Comparison of ENCODE assay signal across 32 mouse cellular contexts in the genomic region with DNA sequence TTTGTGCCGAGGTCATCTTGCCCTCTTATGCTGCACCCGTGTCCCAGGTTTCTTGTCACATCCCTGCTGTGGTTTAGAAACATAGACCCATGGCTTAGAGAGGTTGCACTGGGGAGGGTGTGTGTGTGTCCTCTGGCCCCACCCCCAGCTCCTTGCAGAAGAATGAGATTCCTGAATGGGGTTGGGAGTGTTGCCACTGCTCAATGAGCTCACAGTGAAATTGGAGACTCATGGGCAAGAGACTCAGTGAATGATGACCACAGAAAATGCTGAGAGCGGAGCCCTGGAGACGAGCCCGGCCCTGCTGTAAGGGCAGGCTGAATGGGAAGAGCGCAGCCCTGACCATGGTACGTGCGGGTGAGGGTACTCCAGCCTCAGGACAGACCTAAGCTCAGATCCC. TPM values are rescaled to one million over a fixed set of nuclear protein-coding genes. Genes with fewer than 3 reads are reported as not detected.
DNase-seq lines count a peak whose midpoint lies in the region; ATAC-seq and TF ChIP-seq lines count a peak whose summit lies in the region.
"Had no signal": no experiment of that assay in that cellular context is flagged by ENCODE, and none has a peak within 500 bp of the region (broad histone marks: within the 10 kb centered on the region; RNA-seq: fewer than 3 reads in every experiment).

No protein-coding gene starts in this region.

- no peaks in the 10 kb centered on the region for H3K36me3 ChIP-seq in midbrain, embryonic 10.5 days
- no peaks in the 10 kb centered on the region for H3K36me3 ChIP-seq in midbrain, embryonic 15.5 days (replicated peaks)
- no peaks in the 10 kb centered on the region for H3K36me3 ChIP-seq in intestine, postnatal 0 days (ENCODE audit: control insufficient read depth, insufficient read depth)
- H3K36me3 ChIP-seq: embryonic facial prominence, embryonic 10.5 days; embryonic facial prominence, embryonic 13.5 days; forebrain, embryonic 10.5 days; heart, embryonic 12.5 days; heart, embryonic 15.5 days; hindbrain, embryonic 10.5 days; intestine, embryonic 15.5 days had no signal

- H3K27ac ChIP-seq in midbrain, embryonic 10.5 days (replicated peaks) = peak overlapping the region; percentile 3; the same call in 1 of the 2 replicates
- no peak overlapping the region for H3K27ac ChIP-seq in midbrain, embryonic 15.5 days
- no peak overlapping the region for H3K27ac ChIP-seq in intestine, postnatal 0 days (ENCODE audit: low read depth, low read length)
- H3K27ac ChIP-seq: embryonic facial prominence, embryonic 10.5 days; embryonic facial prominence, embryonic 13.5 days; forebrain, embryonic 10.5 days; forebrain, embryonic 13.5 days; heart, embryonic 15.5 days; hindbrain, embryonic 10.5 days; hindbrain, embryonic 14.5 days; intestine, embryonic 15.5 days had no signal

- no peak for DNase-seq in midbrain, embryonic 10.5 days (ENCODE audit: low spot score)
- DNase-seq in Muller cell, postnatal 12 days (ENCODE audit: inconsistent ontology term) = peak; percentile 51
- peak; percentile 54 for DNase-seq in ZHBTc4 (ENCODE audit: low read depth, low spot score)
- DNase-seq: adrenal gland, adult 8-10 months; adrenal gland, postnatal 25 days; cerebellum, adult 11-12 months; cerebellum, adult 8-10 months; cerebellum, postnatal 10 days; cerebellum, postnatal 36 days; embryo, embryonic 11 days; gastrocnemius, postnatal 14 days; heart, adult 18-20 months; heart, postnatal 10 days; heart, postnatal 36 days; kidney, adult 18-20 months; kidney, adult 9 months had no signal

- H3K4me3 ChIP-seq in midbrain, embryonic 10.5 days = no peak overlapping the region
- no peak overlapping the region for H3K4me3 ChIP-seq in midbrain, embryonic 15.5 days
- H3K4me3 ChIP-seq in intestine, postnatal 0 days (ENCODE audit: low read depth, low read length) = no peak overlapping the region
- H3K4me3 ChIP-seq: embryonic facial prominence, embryonic 10.5 days; embryonic facial prominence, embryonic 13.5 days; forebrain, embryonic 10.5 days; forebrain, embryonic 13.5 days; heart, embryonic 12.5 days; heart, embryonic 15.5 days; hindbrain, embryonic 10.5 days; intestine, embryonic 15.5 days had no signal

- no peaks in the 10 kb centered on the region for H3K9me3 ChIP-seq in midbrain, embryonic 10.5 days (replicated peaks)
- no peaks in the 10 kb centered on the region for H3K9me3 ChIP-seq in midbrain, embryonic 15.5 days
- no peaks in the 10 kb centered on the region for H3K9me3 ChIP-seq in intestine, postnatal 0 days (ENCODE audit: control insufficient read depth)
- H3K9me3 ChIP-seq: embryonic facial prominence, embryonic 10.5 days; embryonic facial prominence, embryonic 13.5 days; forebrain, embryonic 10.5 days; forebrain, embryonic 13.5 days; heart, embryonic 12.5 days; heart, embryonic 15.5 days; hindbrain, embryonic 10.5 days; intestine, embryonic 15.5 days had no signal

- ATAC-seq in midbrain, embryonic 15.5 days (replicated peaks) = no peak
- no peak for ATAC-seq in intestine, postnatal 0 days
- no peak for ATAC-seq in inflammation-experienced regulatory T-cells, adult 6 months
- ATAC-seq: activated CD4-positive, CD25-positive, alpha-beta regulatory T cell, adult 4 months; forebrain, embryonic 13.5 days; forebrain, embryonic 16.5 days; intestine, embryonic 15.5 days; Patski had no signal

- WGBS in midbrain, embryonic 10.5 days = 64% methylated on average over 8 of the region's 8 CpGs
- 59% methylated on average over 8 of the region's 8 CpGs for WGBS in midbrain, embryonic 15.5 days
- 66% methylated on average over 8 of the region's 8 CpGs for WGBS in intestine, postnatal 0 days

- no peaks in the 10 kb centered on the region for H3K27me3 ChIP-seq in midbrain, embryonic 10.5 days (ENCODE audit: low read depth, poor library complexity, severe bottlenecking)
- H3K27me3 ChIP-seq in midbrain, embryonic 15.5 days (replicated peaks) = no peaks in the 10 kb centered on the region
- no peaks in the 10 kb centered on the region for H3K27me3 ChIP-seq in intestine, postnatal 0 days (replicated peaks; ENCODE audit: control insufficient read depth, insufficient read depth, low read length)
- H3K27me3 ChIP-seq: heart, embryonic 12.5 days; heart, embryonic 15.5 days; intestine, embryonic 15.5 days had no signal

- peaks cover 13% of the 10 kb centered on the region for H3K4me1 ChIP-seq in midbrain, embryonic 10.5 days
- H3K4me1 ChIP-seq in midbrain, embryonic 15.5 days = no peaks in the 10 kb centered on the region
- H3K4me1 ChIP-seq in intestine, postnatal 0 days (replicated peaks; ENCODE audit: control insufficient read depth, insufficient read depth, low read length) = no peaks in the 10 kb centered on the region
- H3K4me1 ChIP-seq: embryonic facial prominence, embryonic 13.5 days; forebrain, embryonic 13.5 days; heart, embryonic 12.5 days; heart, embryonic 15.5 days; intestine, embryonic 15.5 days had no signal

- TF ChIP-seq CTCF in intestine, postnatal 0 days (IDR thresholded peaks at IDR 0.05; ENCODE audit: low read depth) = no peak

- H3K4me2 ChIP-seq in midbrain, embryonic 15.5 days = no peak overlapping the region
- no peak overlapping the region for H3K4me2 ChIP-seq in intestine, postnatal 0 days (replicated peaks; ENCODE audit: low read depth)
- H3K4me2 ChIP-seq: embryonic facial prominence, embryonic 13.5 days; forebrain, embryonic 13.5 days; heart, embryonic 12.5 days; heart, embryonic 15.5 days; hindbrain, embryonic 14.5 days; intestine, embryonic 15.5 days had no signal

- H3K9ac ChIP-seq in midbrain, embryonic 15.5 days = no peak overlapping the region
- no peak overlapping the region for H3K9ac ChIP-seq in intestine, postnatal 0 days (ENCODE audit: low read depth, low read length)
- H3K9ac ChIP-seq: embryonic facial prominence, embryonic 13.5 days; forebrain, embryonic 13.5 days; heart, embryonic 12.5 days; heart, embryonic 15.5 days; hindbrain, embryonic 14.5 days; intestine, embryonic 15.5 days had no signal

RNA-seq across cellular contexts. Expression of a gene that starts 20.4 kb away (rescaled TPM):
- 0.22 and 0.60 TPM in 2 replicates for polyA plus RNA-seq in midbrain, embryonic 10.5 days (2016; fragmentation: Nextera tagmentation; extraction: Ambion mirVana)
- 14.4 and 15.3 TPM in 2 replicates for polyA plus RNA-seq in midbrain, embryonic 15.5 days (2015; fragmentation: Nextera tagmentation; extraction: Ambion mirVana)
- polyA plus RNA-seq in intestine, postnatal 0 days (2015; fragmentation: Nextera tagmentation; extraction: Ambion mirVana) = 0.03 and 0.05 TPM in 2 replicates
- not detected for polyA plus RNA-seq in inflammation-experienced regulatory T-cells, adult 6 months (2017; shearing (Covaris generic))
- polyA plus RNA-seq: gonadal fat pad, adult 2 months; heart, embryonic 12.5 days; heart, embryonic 15.5 days; Patski had no signal

RNA-seq across cellular contexts. Expression of a gene that starts 33.7 kb away (rescaled TPM):
- polyA plus RNA-seq in midbrain, embryonic 10.5 days (2016; fragmentation: Nextera tagmentation; extraction: Ambion mirVana) = 172 and 181 TPM in 2 replicates
- polyA plus RNA-seq in midbrain, embryonic 15.5 days (2015; fragmentation: Nextera tagmentation; extraction: Ambion mirVana) = 100 and 106 TPM in 2 replicates
- polyA plus RNA-seq in intestine, postnatal 0 days (2015; fragmentation: Nextera tagmentation; extraction: Ambion mirVana) = 29.0 and 31.8 TPM in 2 replicates
- polyA plus RNA-seq in inflammation-experienced regulatory T-cells, adult 6 months (2017; shearing (Covaris generic)) = 10 to 100 TPM; 60.2 to 65.9 (median 62.0) TPM
